Mouse (Mus musculus) forebrain, postnatal 0 days (tissue): ENCODE measurements at regions not wholly inside any gene's neighbourhood (a gene's known extent, or its start where the extent isn't known, plus 50 kb on each side); places are given as distances from the start of the nearest gene placed in this dataset.
"Not testable (repeated sequence)": the region's sequence is repeated elsewhere in the genome, so short reads cannot be mapped to it uniquely, and the experiment has no call there.

Experiments used
- ATAC-seq: fragments of 200-750 bp; cut with Nextera tagmentation; 2 replicates; pipeline ENCODE4 v1.8.0; 2017; ENCODE audit warnings: mild to moderate bottlenecking, moderate library complexity
- DNase-seq: peaks from one replicate; pipeline ENCODE4 v3.0.0-alpha.2; 2015
- H3K27ac ChIP-seq: fragments of 300-500 bp; sonication (generic); 2 replicates; pipeline ENCODE4 v1.5.1; 2014; ENCODE audit warnings: low read depth, mild to moderate bottlenecking, antibody characterized with exemption, low read length, moderate library complexity, mixed read lengths
- H3K27me3 ChIP-seq: fragments of 300-500 bp; sonication (generic); 2 replicates; pipeline ENCODE4 v1.6.1; 2014; ENCODE audit warnings: mild to moderate bottlenecking, low read length, mixed read lengths; ENCODE audit not compliant: insufficient read depth
- H3K36me3 ChIP-seq: fragments of 300-500 bp; sonication (generic); 2 replicates; pipeline ENCODE4 v1.6.1; 2014; ENCODE audit warnings: mild to moderate bottlenecking, moderate library complexity; ENCODE audit not compliant: insufficient read depth
- H3K4me1 ChIP-seq: fragments of 300-500 bp; sonication (generic); 2 replicates; pipeline ENCODE4 v1.6.1; 2014; ENCODE audit warnings: antibody characterized with exemption; ENCODE audit not compliant: insufficient read depth
- H3K4me2 ChIP-seq: fragments of 300-500 bp; sonication (generic); 2 replicates; pipeline ENCODE4 v1.6.1; 2014; ENCODE audit warnings: low read depth, mild to moderate bottlenecking, moderate library complexity
- H3K4me3 ChIP-seq: fragments of 300-500 bp; sonication (generic); 2 replicates; pipeline ENCODE4 v1.5.1; 2014; ENCODE audit warnings: low read depth, low read length, mixed read lengths
- H3K9ac ChIP-seq: fragments of 300-500 bp; sonication (generic); 2 replicates; pipeline ENCODE4 v1.6.1; 2014; ENCODE audit warnings: mild to moderate bottlenecking
- H3K9me3 ChIP-seq: fragments of 300-500 bp; sonication (generic); 2 replicates; pipeline ENCODE4 v1.6.1; 2016; ENCODE audit warnings: low read length
- CTCF ChIP-seq: sonication (generic); IDR thresholded peaks from 2 replicates; pipeline ENCODE4 v1.5.1; 2016; ENCODE audit warnings: antibody characterized with exemption, control low read depth, low read depth
- WGBS: fragments of 180-500 bp; shearing (Covaris S2); extraction: QIAGEN DNeasy Blood & Tissue Kit; methylation state at CpG from one replicate; pipeline ENCODE4 v1.1.7; 2014; 5-methylcytosine and 5-hydroxymethylcytosine counted together

DNA sequence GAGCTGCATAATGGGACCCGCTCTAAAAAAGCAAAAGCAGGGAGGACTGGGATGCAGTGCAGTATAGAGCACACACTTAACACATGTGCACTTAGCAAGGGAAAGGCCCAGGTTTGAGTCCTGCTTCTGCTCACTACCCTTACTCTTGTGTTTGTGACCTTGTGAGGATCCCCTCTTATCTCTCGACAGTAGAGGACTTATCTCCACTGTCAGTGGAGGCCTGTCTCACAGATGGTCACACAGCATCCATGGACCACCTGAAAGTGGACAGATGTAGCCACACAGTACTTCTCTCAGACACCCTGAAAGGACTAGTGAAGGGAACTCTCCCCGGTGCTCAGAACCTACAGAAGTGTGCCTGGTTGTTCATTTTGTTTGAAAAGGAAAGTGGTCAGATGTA is 128.5 kb upstream of the Max start:
- WGBS, result 83% methylated on average over 3 of the region's 3 CpGs
- no peaks in the 10 kb centered on the region for H3K27me3 ChIP-seq
- H3K4me2 ChIP-seq, result no peak overlapping the region
- no peaks in the 10 kb centered on the region for H3K9me3 ChIP-seq
- no peak for TF ChIP-seq CTCF
- H3K9ac ChIP-seq, result no peak overlapping the region
- no peak overlapping the region for H3K4me3 ChIP-seq
- no peaks in the 10 kb centered on the region for H3K36me3 ChIP-seq
- H3K27ac ChIP-seq, result no peak overlapping the region
- no peak for ATAC-seq
- DNase-seq, result no peak
- H3K4me1 ChIP-seq, result 0 out of 2 replicates have a peak, but pooled peaks cover 3% of the 10 kb centered on the region

DNA sequence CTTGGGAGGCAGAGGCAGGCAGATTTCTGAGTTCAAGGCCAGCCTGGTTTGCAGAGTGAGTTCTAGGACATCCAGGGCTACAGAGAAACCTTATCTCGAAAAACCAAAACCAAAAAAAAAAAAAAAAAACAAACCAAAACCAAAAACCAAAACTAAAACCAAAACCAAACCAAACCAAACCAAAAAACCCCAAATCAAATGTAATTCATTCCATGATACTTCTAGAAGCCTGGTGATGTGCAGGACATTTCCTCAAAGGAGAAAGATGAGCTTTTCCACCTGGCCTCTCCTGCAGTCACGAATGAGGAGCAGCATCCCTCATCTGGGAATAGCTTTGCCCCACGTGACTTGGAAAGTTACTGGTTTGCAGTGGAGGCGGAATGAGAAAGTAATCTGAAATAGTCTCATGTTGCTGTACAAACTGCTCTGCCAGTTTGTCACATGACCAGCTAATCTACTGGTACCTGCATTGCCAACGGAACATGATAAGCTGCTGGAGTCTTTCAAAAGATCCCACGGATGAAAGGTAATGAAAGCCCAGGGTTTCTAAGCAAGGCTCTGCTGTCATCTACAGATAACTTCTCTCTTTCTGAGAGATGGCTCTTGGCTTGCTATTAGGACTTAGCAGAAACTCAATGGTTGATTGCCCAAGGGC is 127.8 kb upstream of the Max start:
- no peaks in the 10 kb centered on the region for H3K27me3 ChIP-seq
- no peak overlapping the region for H3K4me3 ChIP-seq
- no peak overlapping the region for H3K9ac ChIP-seq
- 92% methylated on average over 6 of the region's 6 CpGs for WGBS
- H3K27ac ChIP-seq, result no peak overlapping the region
- TF ChIP-seq CTCF, result no peak
- no peaks in the 10 kb centered on the region for H3K9me3 ChIP-seq
- ATAC-seq (no peak), DNase-seq (no peak)
- 0 out of 2 replicates have a peak, but pooled peaks cover 3% of the 10 kb centered on the region for H3K4me1 ChIP-seq
- H3K4me2 ChIP-seq, result no peak overlapping the region
- no peaks in the 10 kb centered on the region for H3K36me3 ChIP-seq

DNA sequence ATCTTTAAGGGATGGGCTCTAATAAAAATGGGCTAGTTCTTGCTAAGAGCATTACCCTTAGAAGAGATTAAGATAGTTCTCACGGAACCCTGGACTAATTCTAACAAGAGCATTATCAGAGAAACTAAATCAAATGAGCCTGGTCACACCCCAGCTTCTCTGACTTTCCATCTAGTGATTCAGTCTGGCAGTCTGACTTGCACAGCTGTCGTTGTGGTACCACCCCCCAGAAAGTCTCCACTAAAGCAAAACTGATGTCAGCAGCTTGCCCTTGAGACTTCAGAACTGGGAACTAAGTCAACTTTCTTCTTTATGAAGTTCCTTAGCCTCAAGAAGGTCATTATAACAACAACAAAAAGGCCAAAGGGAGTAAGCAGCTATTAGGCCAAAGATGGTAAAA is 126.5 kb upstream of the Max start:
- 87% methylated on average over 2 of the region's 2 CpGs for WGBS
- ATAC-seq, result no peak
- 0 out of 2 replicates have a peak, but pooled peaks cover 3% of the 10 kb centered on the region for H3K4me1 ChIP-seq
- no peak for DNase-seq
- H3K27me3 ChIP-seq, result no peaks in the 10 kb centered on the region
- no peaks in the 10 kb centered on the region for H3K36me3 ChIP-seq
- H3K27ac ChIP-seq, result no peak overlapping the region
- H3K4me2 ChIP-seq, result no peak overlapping the region
- H3K4me3 ChIP-seq, result no peak overlapping the region
- H3K9me3 ChIP-seq, result no peaks in the 10 kb centered on the region
- TF ChIP-seq CTCF, result no peak
- H3K9ac ChIP-seq, result no peak overlapping the region

DNA sequence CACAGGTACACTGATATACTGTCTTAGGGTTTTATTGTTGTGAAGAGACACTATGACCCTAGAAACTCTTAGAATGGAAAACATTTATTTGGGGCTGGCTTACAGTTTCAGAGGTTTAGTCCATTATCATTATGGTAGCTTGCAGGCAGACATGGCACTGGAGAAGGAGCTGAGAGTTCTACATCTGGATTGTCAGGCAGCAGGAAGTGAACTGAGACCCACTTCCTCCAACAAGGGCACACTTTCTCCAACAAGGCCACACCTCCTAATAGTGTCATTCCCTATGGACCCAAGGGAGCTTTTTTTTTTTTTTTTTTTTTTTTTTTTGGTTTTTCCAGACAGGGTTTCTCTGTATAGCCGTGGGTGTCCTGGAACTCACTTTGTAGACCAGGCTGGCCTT is 124.9 kb upstream of the Max start:
- not testable (repeated sequence) for ATAC-seq, H3K9ac ChIP-seq, H3K9me3 ChIP-seq, H3K4me2 ChIP-seq, H3K27me3 ChIP-seq, DNase-seq, H3K27ac ChIP-seq, H3K4me1 ChIP-seq, H3K4me3 ChIP-seq, H3K36me3 ChIP-seq
- 95% methylated on average over 1 of the region's 1 CpGs for WGBS

DNA sequence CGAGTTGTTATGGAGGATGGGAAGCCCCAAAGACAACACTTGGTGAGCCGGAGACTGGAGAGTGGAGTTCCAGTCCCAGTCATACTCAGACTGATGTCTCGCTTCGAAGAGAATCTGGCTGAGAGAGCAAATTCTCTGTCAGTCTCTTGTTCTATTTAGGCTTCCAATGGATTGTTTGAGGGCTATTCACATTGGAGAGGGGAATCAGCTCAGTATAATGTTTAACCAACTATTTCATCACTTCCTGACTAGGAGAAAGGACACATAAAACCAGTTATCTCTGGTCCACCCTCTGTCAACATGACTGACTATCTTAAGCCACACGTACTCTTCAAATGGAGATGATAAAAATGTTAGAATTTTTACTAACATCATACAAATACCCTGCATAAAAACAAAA is 123.9 kb upstream of the Max start:
- Histone ChIP-seq H3K36me3 (no peaks in the 10 kb centered on the region), H3K9me3 (no peaks in the 10 kb centered on the region), H3K27ac (no peak overlapping the region), H3K4me1 (no peaks in the 10 kb centered on the region), H3K27me3 (no peaks in the 10 kb centered on the region), H3K9ac (no peak overlapping the region), H3K4me2 (no peak overlapping the region), H3K4me3 (no peak overlapping the region)
- ATAC-seq (no peak), DNase-seq (no peak)
- WGBS, result 90% methylated on average over 5 of the region's 5 CpGs
- no peak for TF ChIP-seq CTCF

DNA sequence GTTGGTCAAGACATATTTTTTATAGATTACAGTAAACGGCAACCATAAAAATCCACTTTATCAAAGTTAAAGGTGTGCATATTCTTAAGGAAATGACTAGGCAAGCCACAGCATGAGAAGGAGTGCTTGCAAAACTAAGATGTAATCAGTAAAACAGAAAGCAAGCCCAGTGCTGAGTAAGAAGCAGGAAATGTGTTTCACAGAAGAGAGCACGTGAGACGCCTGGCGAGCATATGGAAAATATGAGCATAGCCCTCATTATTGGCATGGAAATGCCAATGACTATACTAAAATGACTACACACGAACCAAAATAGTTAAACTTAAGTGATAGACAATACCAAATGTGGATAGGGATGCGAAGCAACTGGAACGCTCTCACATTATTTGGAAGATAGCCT is 123.2 kb upstream of the Max start:
- no peaks in the 10 kb centered on the region for H3K36me3 ChIP-seq
- WGBS, result 84% methylated on average over 7 of the region's 7 CpGs
- H3K4me3 ChIP-seq, result no peak overlapping the region
- TF ChIP-seq CTCF, result no peak
- no peak for DNase-seq
- H3K4me2 ChIP-seq, result no peak overlapping the region
- H3K27ac ChIP-seq, result no peak overlapping the region
- no peak overlapping the region for H3K9ac ChIP-seq
- no peaks in the 10 kb centered on the region for H3K27me3 ChIP-seq
- H3K9me3 ChIP-seq, result no peaks in the 10 kb centered on the region
- no peaks in the 10 kb centered on the region for H3K4me1 ChIP-seq
- ATAC-seq, result no peak

DNA sequence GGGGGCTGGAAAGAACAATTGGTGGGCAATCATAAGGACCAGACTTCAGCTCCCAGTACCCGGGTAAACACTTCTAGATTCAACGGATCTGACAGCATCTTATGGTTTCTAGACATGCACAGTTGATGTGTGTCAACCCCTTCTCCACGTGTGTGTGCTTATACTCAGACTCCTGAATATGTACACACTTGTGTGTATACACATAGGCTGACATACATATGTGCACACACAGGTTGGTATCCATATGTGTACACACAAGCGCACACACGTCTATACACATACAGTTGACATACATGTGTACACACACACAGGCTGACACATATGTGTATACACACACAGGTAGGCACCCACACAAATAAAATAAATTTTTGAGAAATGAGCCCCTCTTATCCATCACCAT is 122.7 kb upstream of the Max start:
- Histone ChIP-seq H3K9me3 (no peaks in the 10 kb centered on the region), H3K27me3 (no peaks in the 10 kb centered on the region), H3K4me3 (no peak overlapping the region), H3K4me1 (no peaks in the 10 kb centered on the region), H3K36me3 (no peaks in the 10 kb centered on the region), H3K27ac (no peak overlapping the region), H3K4me2 (no peak overlapping the region), H3K9ac (no peak overlapping the region)
- TF ChIP-seq CTCF, result no peak
- ATAC-seq (no peak), DNase-seq (no peak)
- 86% methylated on average over 5 of the region's 5 CpGs for WGBS
